28 mouse cellular contexts compared by ENCODE assay signal in genomic region chr15:93673976-93674375, GRCm38 (mm10).
"Had no signal": no experiment of that assay in that cellular context is flagged by ENCODE, and none has a peak within 500 bp of the region (broad histone marks: within the 10 kb centered on the region; RNA-seq: fewer than 3 reads in every experiment).

No protein-coding gene starts in this region.

- H3K9ac ChIP-seq: embryonic facial prominence, embryonic 12.5 days; embryonic facial prominence, embryonic 13.5 days; embryonic facial prominence, embryonic 15.5 days; forebrain, embryonic 12.5 days; forebrain, embryonic 13.5 days; forebrain, embryonic 15.5 days; forebrain, postnatal 0 days had no signal

- DNase-seq: cerebellum, adult 18-20 months; cerebellum, adult 2 months; cerebellum, adult 8-10 months; cerebellum, adult 9-10 months; cerebellum, adult 9-11 months; cerebellum, postnatal 10 days; cerebellum, postnatal 14 days; cerebellum, postnatal 25 days; cerebellum, postnatal 36 days; embryo, embryonic 11 days; forebrain, postnatal 0 days; gastrocnemius, adult 2 months; gastrocnemius, postnatal 10 days; gastrocnemius, postnatal 14 days; gastrocnemius, postnatal 25 days; gastrocnemius, postnatal 36 days; heart, adult 18-20 months had no signal

- H3K4me3 ChIP-seq: embryonic facial prominence, embryonic 10.5 days; embryonic facial prominence, embryonic 12.5 days; embryonic facial prominence, embryonic 13.5 days; embryonic facial prominence, embryonic 15.5 days; erythroblast, embryonic 14.5 days; forebrain, embryonic 10.5 days; forebrain, embryonic 12.5 days; forebrain, embryonic 13.5 days; forebrain, embryonic 15.5 days; gastrocnemius, adult 2 months had no signal

- H3K27ac ChIP-seq: embryonic facial prominence, embryonic 10.5 days; embryonic facial prominence, embryonic 12.5 days; embryonic facial prominence, embryonic 13.5 days; embryonic facial prominence, embryonic 15.5 days; forebrain, embryonic 10.5 days; forebrain, embryonic 12.5 days; forebrain, embryonic 13.5 days; forebrain, embryonic 15.5 days; gastrocnemius, adult 2 months had no signal

- H3K9me3 ChIP-seq: embryonic facial prominence, embryonic 10.5 days; embryonic facial prominence, embryonic 12.5 days; embryonic facial prominence, embryonic 13.5 days; embryonic facial prominence, embryonic 15.5 days; forebrain, embryonic 10.5 days; forebrain, embryonic 12.5 days; forebrain, embryonic 13.5 days; forebrain, embryonic 15.5 days had no signal

- H3K27me3 ChIP-seq: embryonic facial prominence, embryonic 12.5 days; embryonic facial prominence, embryonic 13.5 days; embryonic facial prominence, embryonic 15.5 days; forebrain, embryonic 12.5 days; forebrain, embryonic 13.5 days; forebrain, embryonic 15.5 days had no signal

- H3K36me3 ChIP-seq: embryonic facial prominence, embryonic 10.5 days; embryonic facial prominence, embryonic 12.5 days; embryonic facial prominence, embryonic 13.5 days; embryonic facial prominence, embryonic 15.5 days; forebrain, embryonic 10.5 days; forebrain, embryonic 12.5 days; forebrain, embryonic 15.5 days had no signal

- H3K4me1 ChIP-seq: embryonic facial prominence, embryonic 10.5 days; embryonic facial prominence, embryonic 12.5 days; embryonic facial prominence, embryonic 15.5 days; forebrain, embryonic 12.5 days; forebrain, embryonic 13.5 days; forebrain, embryonic 15.5 days had no signal

- H3K4me2 ChIP-seq: embryonic facial prominence, embryonic 12.5 days; embryonic facial prominence, embryonic 13.5 days; embryonic facial prominence, embryonic 15.5 days; forebrain, embryonic 12.5 days; forebrain, embryonic 13.5 days; forebrain, embryonic 15.5 days had no signal

- ATAC-seq: forebrain, embryonic 13.5 days; forebrain, embryonic 14.5 days; forebrain, embryonic 15.5 days; forebrain, embryonic 16.5 days; forebrain, postnatal 0 days had no signal
